Mouse (Mus musculus): Measurements from ENCODE around the gene Rcl1. TPM values are rescaled to one million over a fixed set of nuclear protein-coding genes. Genes with fewer than 3 reads are reported as not detected.
A peak's percentile ranks its signal among the peaks of the same experiment; 100 is the strongest.

Rcl1 gene
- 19.3 and 20.1 TPM in 2 replicates for polyA plus RNA-seq (2015; fragmentation: Nextera tagmentation; extraction: Ambion mirVana)

- Histone ChIP-seq H3K4me1 (ENCODE audit: insufficient read depth, low read depth, low read length) (no peaks in the 10 kb centered on the region; the same call in 1 of the 2 replicates), H3K9ac (replicated peaks; ENCODE audit: low read depth) (peak within 1 kb of the TSS; percentile 60), H3K4me3 (ENCODE audit: low read depth, low read length) (peak within 1 kb of the TSS; percentile 89), H3K36me3 (ENCODE audit: insufficient read depth, low read length) (no peaks in the 10 kb centered on the region), H3K27ac (ENCODE audit: low read length) (peak within 1 kb of the TSS; percentile 64), H3K9me3 (ENCODE audit: low read length) (no peaks in the 10 kb centered on the region), H3K4me2 (replicated peaks; ENCODE audit: low read depth, low read length) (peak within 1 kb of the TSS; percentile 95), H3K27me3 (replicated peaks; ENCODE audit: insufficient read depth, low read length) (no peaks in the 10 kb centered on the region)
- peak; percentile 98 for DNase-seq (ENCODE audit: low spot score)
- under 1% methylated on average over 42 of the region's 58 CpGs for WGBS
- ATAC-seq, result peak; percentile 100
- TF ChIP-seq EP300 (IDR thresholded peaks at IDR 0.05) (no peak), CTCF (IDR thresholded peaks at IDR 0.05) (no peak)
Observed at GRCm38 (mm10) chr19:29100874-29101542, at the start of gene Rcl1. Gene Rcl1, plus strand, starts transcription at chr19:29101375.

GRCm38 (mm10) chr19:29052786-29053185 is 48.4 kb upstream of the Rcl1 start:
- H3K4me3 ChIP-seq (ENCODE audit: low read depth, low read length), result no peak overlapping the region
- DNase-seq (ENCODE audit: low spot score), result no peak
- no peak overlapping the region for H3K9ac ChIP-seq (replicated peaks; ENCODE audit: low read depth)
- no peak overlapping the region for H3K4me2 ChIP-seq (replicated peaks; ENCODE audit: low read depth, low read length)
- TF ChIP-seq CTCF (IDR thresholded peaks at IDR 0.05) (no peak), EP300 (IDR thresholded peaks at IDR 0.05) (no peak)
- 86% methylated on average over 12 of the region's 12 CpGs for WGBS
- no peaks in the 10 kb centered on the region for H3K36me3 ChIP-seq (ENCODE audit: insufficient read depth, low read length)
- no peaks in the 10 kb centered on the region for H3K4me1 ChIP-seq (ENCODE audit: insufficient read depth, low read depth, low read length)
- H3K27ac ChIP-seq (ENCODE audit: low read length), result no peak overlapping the region
- ATAC-seq, result no peak
- H3K9me3 ChIP-seq (ENCODE audit: low read length), result no peaks in the 10 kb centered on the region
- no peaks in the 10 kb centered on the region for H3K27me3 ChIP-seq (replicated peaks; ENCODE audit: insufficient read depth, low read length)

DNA sequence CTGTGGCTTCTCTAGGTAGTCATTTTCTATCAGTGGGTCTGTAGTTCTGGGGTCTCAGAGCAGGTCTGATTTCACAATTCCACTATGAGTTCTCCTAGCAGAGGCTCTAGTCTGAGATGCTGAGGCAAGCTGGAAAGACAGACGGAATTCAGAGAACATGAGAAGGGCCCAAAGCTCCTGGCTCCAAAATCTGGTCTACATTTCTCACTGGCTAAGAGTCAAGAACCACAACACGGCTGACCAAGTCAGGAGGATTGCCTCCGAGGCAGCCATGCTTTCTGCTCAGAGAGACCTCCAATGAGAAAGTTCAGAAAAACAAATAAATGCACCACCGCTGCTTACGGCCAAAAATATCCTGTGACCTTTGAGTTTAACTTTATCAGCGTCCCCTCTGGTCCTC is 46.6 kb upstream of the Rcl1 start:
- H3K4me1 ChIP-seq (ENCODE audit: insufficient read depth, low read depth, low read length), result no peaks in the 10 kb centered on the region
- no peaks in the 10 kb centered on the region for H3K36me3 ChIP-seq (ENCODE audit: insufficient read depth, low read length)
- H3K4me2 ChIP-seq (replicated peaks; ENCODE audit: low read depth, low read length), result no peak overlapping the region
- WGBS, result 56% methylated on average over 6 of the region's 6 CpGs
- no peak overlapping the region for H3K4me3 ChIP-seq (ENCODE audit: low read depth, low read length)
- ATAC-seq (no peak), DNase-seq (ENCODE audit: low spot score) (no peak)
- H3K27ac ChIP-seq (ENCODE audit: low read length), result no peak overlapping the region
- no peak overlapping the region for H3K9ac ChIP-seq (replicated peaks; ENCODE audit: low read depth)
- TF ChIP-seq CTCF (IDR thresholded peaks at IDR 0.05) (no peak), EP300 (IDR thresholded peaks at IDR 0.05) (no peak)
- H3K9me3 ChIP-seq (ENCODE audit: low read length), result no peaks in the 10 kb centered on the region
- no peaks in the 10 kb centered on the region for H3K27me3 ChIP-seq (replicated peaks; ENCODE audit: insufficient read depth, low read length)

DNA sequence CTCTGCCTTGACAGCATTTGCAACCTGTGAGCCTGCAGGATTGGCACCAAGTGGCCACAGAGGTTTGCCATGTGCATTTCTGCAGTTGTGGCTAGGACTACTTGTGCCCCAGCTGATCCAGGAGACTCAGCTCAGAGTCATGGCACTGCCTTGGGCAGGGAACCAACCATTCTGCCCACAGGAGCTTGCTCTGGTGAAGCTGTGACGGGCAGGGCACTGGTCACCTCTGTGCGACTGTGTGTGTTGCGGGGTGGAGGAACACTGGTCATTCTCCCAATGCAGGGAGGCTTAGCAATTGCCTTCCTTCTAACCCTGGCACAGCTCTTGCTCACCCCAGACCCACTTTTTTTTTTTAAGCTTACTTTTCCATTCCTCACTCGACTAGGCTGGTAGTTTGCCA is 45.7 kb upstream of the Rcl1 start:
- 91% methylated on average over 4 of the region's 4 CpGs for WGBS
- no peak for ATAC-seq
- H3K27me3 ChIP-seq (replicated peaks; ENCODE audit: insufficient read depth, low read length), result no peaks in the 10 kb centered on the region
- no peak overlapping the region for H3K4me2 ChIP-seq (replicated peaks; ENCODE audit: low read depth, low read length)
- no peaks in the 10 kb centered on the region for H3K4me1 ChIP-seq (ENCODE audit: insufficient read depth, low read depth, low read length)
- TF ChIP-seq EP300 (IDR thresholded peaks at IDR 0.05), result no peak
- no peak for TF ChIP-seq CTCF (IDR thresholded peaks at IDR 0.05)
- no peaks in the 10 kb centered on the region for H3K36me3 ChIP-seq (ENCODE audit: insufficient read depth, low read length)
- no peak overlapping the region for H3K4me3 ChIP-seq (ENCODE audit: low read depth, low read length)
- H3K9me3 ChIP-seq (ENCODE audit: low read length), result no peaks in the 10 kb centered on the region
- H3K9ac ChIP-seq (replicated peaks; ENCODE audit: low read depth), result no peak overlapping the region
- no peak overlapping the region for H3K27ac ChIP-seq (ENCODE audit: low read length)
- no peak for DNase-seq (ENCODE audit: low spot score)

DNA sequence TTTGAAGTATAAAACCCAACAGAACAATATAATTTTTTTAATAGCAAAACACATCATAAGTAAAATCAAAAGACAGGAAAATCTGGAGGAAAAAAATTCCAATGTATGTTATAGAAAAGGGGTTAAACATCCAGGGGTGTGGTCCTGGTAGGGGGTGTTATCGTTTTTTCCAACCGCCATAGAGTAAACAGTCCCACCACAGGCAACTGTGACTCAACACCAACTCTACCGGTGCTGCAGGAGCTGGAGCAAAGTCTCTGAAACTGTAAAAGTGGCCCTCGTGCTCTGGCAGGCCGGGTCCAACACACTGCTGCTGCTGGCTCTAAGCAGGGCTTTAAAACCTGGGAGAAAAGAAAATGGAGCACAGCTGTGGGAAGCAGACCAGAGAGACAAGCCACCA is 42.4 kb upstream of the Rcl1 start:
- Histone ChIP-seq H3K4me3 (ENCODE audit: low read depth, low read length) (no peak overlapping the region), H3K27me3 (replicated peaks; ENCODE audit: insufficient read depth, low read length) (no peaks in the 10 kb centered on the region), H3K4me1 (ENCODE audit: insufficient read depth, low read depth, low read length) (no peaks in the 10 kb centered on the region), H3K9me3 (ENCODE audit: low read length) (no peaks in the 10 kb centered on the region), H3K27ac (ENCODE audit: low read length) (no peak overlapping the region), H3K4me2 (replicated peaks; ENCODE audit: low read depth, low read length) (no peak overlapping the region), H3K9ac (replicated peaks; ENCODE audit: low read depth) (no peak overlapping the region), H3K36me3 (ENCODE audit: insufficient read depth, low read length) (no peaks in the 10 kb centered on the region)
- WGBS, result 72% methylated on average over 5 of the region's 5 CpGs
- ATAC-seq, result no peak
- DNase-seq (ENCODE audit: low spot score), result no peak
- TF ChIP-seq CTCF (IDR thresholded peaks at IDR 0.05), result no peak
- no peak for TF ChIP-seq EP300 (IDR thresholded peaks at IDR 0.05)

GRCm38 (mm10) chr19:29059688-29060087 is 41.5 kb upstream of the Rcl1 start:
- Histone ChIP-seq H3K36me3 (ENCODE audit: insufficient read depth, low read length) (no peaks in the 10 kb centered on the region), H3K27ac (ENCODE audit: low read length) (no peak overlapping the region), H3K4me2 (replicated peaks; ENCODE audit: low read depth, low read length) (no peak overlapping the region), H3K4me3 (ENCODE audit: low read depth, low read length) (no peak overlapping the region), H3K9me3 (ENCODE audit: low read length) (no peaks in the 10 kb centered on the region), H3K4me1 (ENCODE audit: insufficient read depth, low read depth, low read length) (no peaks in the 10 kb centered on the region), H3K9ac (replicated peaks; ENCODE audit: low read depth) (no peak overlapping the region), H3K27me3 (replicated peaks; ENCODE audit: insufficient read depth, low read length) (no peaks in the 10 kb centered on the region)
- peak; percentile 48 for TF ChIP-seq CTCF (IDR thresholded peaks at IDR 0.05)
- no peak for TF ChIP-seq EP300 (IDR thresholded peaks at IDR 0.05)
- 82% methylated on average over 2 of the region's 2 CpGs for WGBS
- DNase-seq (ENCODE audit: low spot score) (peak; percentile 45), ATAC-seq (no peak)
